Mouse (Mus musculus) liver, adult 2 months (tissue): ENCODE data around the gene Tceanc2.

Experiments
- CTCF ChIP-seq: fragments of 200-500 bp; IDR thresholded peaks from 2 replicates; pipeline ENCODE4 v1.5.1; 2011; ENCODE audit warnings: low read depth, low read length, control low read depth
- POLR2A ChIP-seq: fragments of 200-500 bp; IDR thresholded peaks from 2 replicates; pipeline ENCODE4 v1.6.1; 2011; ENCODE audit warnings: low read length, control low read depth; ENCODE audit not compliant: insufficient read depth; ENCODE audit errors: extremely low read depth

DNA sequence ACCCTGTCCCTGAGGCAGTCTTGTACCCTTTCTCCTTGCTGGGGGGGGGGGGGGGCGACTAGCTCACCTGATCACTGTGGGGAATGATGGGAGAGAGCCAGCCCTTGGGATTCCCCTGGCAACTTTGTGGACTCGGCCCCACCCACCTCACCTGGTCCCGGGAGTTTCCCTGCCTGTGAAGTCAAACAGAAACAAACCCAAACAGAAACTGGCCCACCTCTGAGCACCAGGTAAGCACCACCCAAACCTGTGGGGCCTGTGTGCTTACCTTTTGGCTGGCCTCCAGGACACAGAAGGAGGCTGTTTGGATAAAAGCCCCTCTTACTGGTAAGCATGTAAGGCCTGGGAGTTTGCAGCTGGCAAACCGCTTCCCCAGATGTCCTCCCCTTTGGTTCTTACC lies 59.9 kb downstream of the Tceanc2 start:
- TF ChIP-seq CTCF (no peak), POLR2A (no peak)
